Mouse (Mus musculus): Measurements from ENCODE around the gene Tmem119.

Gene Tmem119

GRCm38 (mm10) chr5:113771213-113772162, 28.8 kb downstream of the Tmem119 start:
- peak; percentile 91 to 97 for DNase-seq (ENCODE audit: inconsistent age in 2 of 2, low spot score in 1 of 2)

GRCm38 (mm10) chr5:113768806-113769205, 31.5 kb downstream of the Tmem119 start:
- no peak for DNase-seq (ENCODE audit: inconsistent age in 2 of 2, low spot score in 1 of 2)

GRCm38 (mm10) chr5:113765641-113766526, 34.4 kb downstream of the Tmem119 start:
- peak in 1 of 2 experiments; percentile 66 for DNase-seq (ENCODE audit: inconsistent age in 2 of 2, low spot score in 1 of 2)

GRCm38 (mm10) chr5:113764426-113764825, 35.9 kb downstream of the Tmem119 start:
- DNase-seq (ENCODE audit: inconsistent age in 2 of 2, low spot score in 1 of 2) = no peak

GRCm38 (mm10) chr5:113761585-113761984, 38.7 kb downstream of the Tmem119 start:
- DNase-seq (ENCODE audit: inconsistent age in 2 of 2, low spot score in 1 of 2) = no peak

GRCm38 (mm10) chr5:113755347-113756030, 44.8 kb downstream of the Tmem119 start:
- no peak for DNase-seq (ENCODE audit: inconsistent age in 2 of 2, low spot score in 1 of 2)

- peak in 1 of 2 experiments; percentile 33 for DNase-seq (ENCODE audit: inconsistent age in 2 of 2, low spot score in 1 of 2)
Measured at GRCm38 (mm10) chr5:113751521-113752157, 48.7 kb downstream of the Tmem119 start.

- DNase-seq (ENCODE audit: inconsistent age in 2 of 2, low spot score in 1 of 2) = no peak
Measured at GRCm38 (mm10) chr5:113748556-113749331, 51.6 kb downstream of the Tmem119 start.

GRCm38 (mm10) chr5:113747629-113748028, 52.7 kb downstream of the Tmem119 start:
- no peak for DNase-seq (ENCODE audit: inconsistent age in 2 of 2, low spot score in 1 of 2)

All from adrenal gland, adult (tissue).